Mouse (Mus musculus) spleen, adult 12 weeks (tissue): Measurements from ENCODE around the gene Arl4a.

ENCODE experiments used
- DNase-seq: peaks from one replicate; pipeline ENCODE4 v3.0.0; 2022; ENCODE audit warnings: low spot score

The Arl4a gene

DNA sequence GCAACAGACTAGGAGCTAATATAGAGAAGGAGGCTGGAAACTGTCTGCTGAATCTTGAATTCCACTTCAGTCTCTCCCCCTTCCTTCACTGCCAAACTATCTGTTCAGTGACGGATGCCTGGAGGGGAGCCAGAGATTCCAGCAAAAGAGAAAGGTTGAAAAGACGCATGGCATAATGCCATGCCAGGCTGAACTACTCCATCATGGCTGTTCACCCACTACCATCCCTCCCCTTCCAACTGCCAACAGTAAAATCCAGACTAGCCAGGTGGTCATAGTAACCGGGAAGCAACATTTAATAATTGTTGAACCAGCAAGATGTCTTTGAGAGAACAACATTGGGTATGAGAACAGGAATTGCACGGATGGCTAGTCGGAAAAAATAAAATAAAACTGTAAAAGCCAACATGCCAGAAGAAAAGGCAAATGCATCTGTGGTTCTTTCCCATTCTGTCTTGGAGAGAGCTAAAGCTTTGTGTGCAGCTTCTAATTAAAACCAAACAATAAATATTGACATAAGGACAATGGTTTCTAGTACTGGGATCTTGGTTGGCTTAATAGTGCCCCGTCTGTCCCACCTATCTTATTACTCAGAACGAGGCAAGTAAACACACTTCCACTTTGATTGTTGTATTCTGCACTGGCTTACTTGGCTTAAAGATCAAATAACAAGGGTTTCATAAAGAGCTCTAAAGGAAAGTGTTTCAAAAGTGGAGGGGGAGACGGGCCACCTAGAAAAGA, 79.7 kb downstream of the Arl4a start:
- no peak for DNase-seq

DNA sequence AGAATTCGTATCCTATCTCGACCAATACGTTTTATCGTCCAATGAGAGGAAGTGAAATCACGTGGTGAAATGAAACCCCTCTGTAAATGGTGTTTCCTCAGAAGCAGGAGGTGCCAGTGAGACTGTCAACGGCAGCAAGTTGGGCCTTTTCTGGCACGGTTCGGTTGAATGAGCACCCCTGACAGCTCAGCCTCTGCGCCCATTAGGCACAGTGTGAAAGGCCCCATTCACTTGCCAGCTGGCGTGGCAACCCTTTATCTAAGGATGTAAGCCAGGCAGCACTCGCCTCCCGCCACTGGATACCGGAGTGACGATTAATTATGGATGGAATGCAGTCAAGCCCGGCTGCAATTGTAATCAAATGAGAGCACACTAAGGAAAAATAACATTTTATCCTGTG, 81.4 kb downstream of the Arl4a start:
- DNase-seq = no peak
